Mouse (Mus musculus): ENCODE data around the gene Olfr148. TPM values are rescaled to one million over a fixed set of nuclear protein-coding genes. Genes with fewer than 3 reads are reported as not detected.

Olfr148 gene
- total RNA-seq, 2 experiments from 2014 or later, result not detected

Other genes starting within 250 kb of the Olfr148 start
- not detected in 2 replicates for gene Olfr951, start 223.2 kb upstream of the Olfr148 start, total RNA-seq (2014; fragmentation: Nextera tagmentation)
- gene Olfr951, start 223.2 kb upstream of the Olfr148 start, total RNA-seq (2017), result not detected in 2 replicates
- not detected in 2 replicates for gene Olfr952, start 183.5 kb upstream of the Olfr148 start, total RNA-seq (2014; fragmentation: Nextera tagmentation)
- not detected in 2 replicates for gene Olfr952, start 183.5 kb upstream of the Olfr148 start, total RNA-seq (2017)
- gene Olfr954, start 154.0 kb upstream of the Olfr148 start, total RNA-seq (2014; fragmentation: Nextera tagmentation), result not detected in 2 replicates
- gene Olfr954, start 154.0 kb upstream of the Olfr148 start, total RNA-seq (2017), result not detected in 2 replicates
- not detected in 2 replicates for gene Olfr955, start 138.7 kb upstream of the Olfr148 start, total RNA-seq (2014; fragmentation: Nextera tagmentation)
- gene Olfr955, start 138.7 kb upstream of the Olfr148 start, total RNA-seq (2017), result not detected in 2 replicates
- gene Olfr44, start 116.7 kb upstream of the Olfr148 start, total RNA-seq (2014; fragmentation: Nextera tagmentation), result not detected in 2 replicates
- gene Olfr44, start 116.7 kb upstream of the Olfr148 start, total RNA-seq (2017), result not detected in 2 replicates
- gene Olfr957, start 94.8 kb upstream of the Olfr148 start, total RNA-seq (2014; fragmentation: Nextera tagmentation), result not detected in 2 replicates
- not detected in 2 replicates for gene Olfr957, start 94.8 kb upstream of the Olfr148 start, total RNA-seq (2017)
- gene Olfr958, start 56.6 kb upstream of the Olfr148 start, total RNA-seq (2014; fragmentation: Nextera tagmentation), result not detected in 2 replicates
- gene Olfr958, start 56.6 kb upstream of the Olfr148 start, total RNA-seq (2017), result not detected in 2 replicates
- not detected in 2 replicates for gene Olfr959, start 35.1 kb upstream of the Olfr148 start, total RNA-seq (2014; fragmentation: Nextera tagmentation)
- gene Olfr959, start 35.1 kb upstream of the Olfr148 start, total RNA-seq (2017), result not detected in 2 replicates
- not detected in 2 replicates for gene AW551984, start 6.3 kb upstream of the Olfr148 start, total RNA-seq (2014; fragmentation: Nextera tagmentation)
- gene AW551984, start 6.3 kb upstream of the Olfr148 start, total RNA-seq (2017), result not detected in 2 replicates
- not detected in 2 replicates for gene Olfr960, start 10.7 kb downstream of the Olfr148 start, total RNA-seq (2014; fragmentation: Nextera tagmentation)
- gene Olfr960, start 10.7 kb downstream of the Olfr148 start, total RNA-seq (2017), result not detected in 2 replicates
- gene Olfr961, start 34.4 kb downstream of the Olfr148 start, total RNA-seq (2014; fragmentation: Nextera tagmentation), result not detected in 2 replicates
- not detected in 2 replicates for gene Olfr961, start 34.4 kb downstream of the Olfr148 start, total RNA-seq (2017)
- gene Olfr963, start 56.5 kb downstream of the Olfr148 start, total RNA-seq (2014; fragmentation: Nextera tagmentation), result not detected in 2 replicates
- gene Olfr963, start 56.5 kb downstream of the Olfr148 start, total RNA-seq (2017), result not detected in 2 replicates
- not detected in 2 replicates for gene Olfr149, start 96.5 kb downstream of the Olfr148 start, total RNA-seq (2014; fragmentation: Nextera tagmentation)
- not detected in 2 replicates for gene Olfr149, start 96.5 kb downstream of the Olfr148 start, total RNA-seq (2017)
- gene Olfr965, start 100.7 kb downstream of the Olfr148 start, total RNA-seq (2014; fragmentation: Nextera tagmentation), result not detected in 2 replicates
- gene Olfr965, start 100.7 kb downstream of the Olfr148 start, total RNA-seq (2017), result not detected in 2 replicates
- not detected in 2 replicates for gene Olfr150, start 120.3 kb downstream of the Olfr148 start, total RNA-seq (2014; fragmentation: Nextera tagmentation)
- not detected in 2 replicates for gene Olfr150, start 120.3 kb downstream of the Olfr148 start, total RNA-seq (2017)
- gene Olfr967, start 135.6 kb downstream of the Olfr148 start, total RNA-seq (2014; fragmentation: Nextera tagmentation), result not detected in 2 replicates
- gene Olfr967, start 135.6 kb downstream of the Olfr148 start, total RNA-seq (2017), result not detected in 2 replicates
- gene Olfr968, start 172.6 kb downstream of the Olfr148 start, total RNA-seq (2014; fragmentation: Nextera tagmentation), result not detected in 2 replicates
- not detected in 2 replicates for gene Olfr968, start 172.6 kb downstream of the Olfr148 start, total RNA-seq (2017)
- not detected in 2 replicates for gene Olfr969, start 180.3 kb downstream of the Olfr148 start, total RNA-seq (2014; fragmentation: Nextera tagmentation)
- not detected in 2 replicates for gene Olfr969, start 180.3 kb downstream of the Olfr148 start, total RNA-seq (2017)
- not detected in 2 replicates for gene Olfr970, start 198.2 kb downstream of the Olfr148 start, total RNA-seq (2014; fragmentation: Nextera tagmentation)
- gene Olfr970, start 198.2 kb downstream of the Olfr148 start, total RNA-seq (2017), result not detected in 2 replicates
- gene Olfr971, start 226.2 kb downstream of the Olfr148 start, total RNA-seq (2014; fragmentation: Nextera tagmentation), result not detected in 2 replicates
- not detected in 2 replicates for gene Olfr971, start 226.2 kb downstream of the Olfr148 start, total RNA-seq (2017)

Data from granulocyte monocyte progenitor cell, adult 5-6 weeks (primary cell).